Mouse (Mus musculus): Measurements from ENCODE around the gene Nek3. TPM values are rescaled to one million over a fixed set of nuclear protein-coding genes. Genes with fewer than 3 reads are reported as not detected.
"Not testable (repeated sequence)": the region's sequence is repeated elsewhere in the genome, so short reads cannot be mapped to it uniquely, and the experiment has no call there.

Gene Nek3
- polyA plus RNA-seq, 1 experiment = 8.4 TPM

DNA sequence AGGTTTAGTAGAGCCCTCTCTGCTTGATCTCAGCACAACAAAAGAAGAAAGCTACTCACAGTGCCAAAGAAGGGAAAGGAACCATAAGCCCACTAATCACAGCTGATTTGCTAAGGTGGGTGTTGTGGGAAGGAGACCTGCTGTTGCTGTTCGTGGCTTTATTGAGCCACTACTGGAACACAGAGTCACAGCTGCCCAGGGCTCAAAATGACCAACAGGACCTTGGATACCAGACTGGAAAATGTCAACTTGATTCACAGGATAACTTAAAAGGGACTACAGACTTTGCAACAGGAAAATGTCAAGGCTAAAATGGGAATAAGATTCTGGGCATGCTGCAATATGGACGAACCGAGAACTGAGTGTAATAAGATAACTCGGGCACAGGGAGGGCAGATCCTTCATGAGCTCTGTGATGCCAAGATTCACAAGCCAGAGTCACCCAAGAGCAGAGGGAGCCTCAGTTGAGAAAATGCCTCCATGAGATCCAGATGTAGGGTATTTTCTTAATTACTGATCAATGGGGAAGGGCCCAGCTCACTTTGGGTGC lies 24.3 kb downstream of the Nek3 start:
- H3K4me1 ChIP-seq (ENCODE audit: control insufficient read depth, insufficient read depth, low read length) = no peaks in the 10 kb centered on the region
- H3K27me3 ChIP-seq (ENCODE audit: control insufficient read depth, insufficient read depth, low read length, poor library complexity, severe bottlenecking) = no peaks in the 10 kb centered on the region
- TF ChIP-seq CTCF (IDR thresholded peaks at IDR 0.05; ENCODE audit: low read depth, low read length) = no peak
- no peak for TF ChIP-seq EP300 (IDR thresholded peaks at IDR 0.05; ENCODE audit: insufficient read depth, low read depth, low read length)
- TF ChIP-seq POLR2A (IDR thresholded peaks at IDR 0.05; ENCODE audit: insufficient read depth, low read length) = no peak

DNA sequence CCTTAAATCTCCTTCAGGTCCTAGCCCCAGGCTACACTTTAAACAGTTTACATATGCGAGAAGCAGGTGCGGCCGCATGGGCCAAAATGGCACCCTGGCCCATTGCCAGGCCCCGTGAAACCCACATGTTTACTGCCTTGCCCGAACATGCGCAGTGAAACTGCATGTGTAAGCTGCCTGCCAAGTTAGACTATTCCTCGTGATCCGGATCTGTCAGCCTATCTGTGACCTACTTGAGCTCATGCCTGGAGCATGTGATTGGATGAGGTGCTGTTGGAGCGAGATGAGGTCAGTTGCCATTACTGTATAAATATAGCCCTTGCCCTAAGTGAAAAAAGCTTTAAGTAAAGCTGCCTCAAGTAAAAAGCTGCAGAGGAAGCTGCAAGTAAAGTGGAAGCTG lies 29.8 kb downstream of the Nek3 start:
- not testable (repeated sequence) for H3K4me3 ChIP-seq (ENCODE audit: low read depth, low read length)

More for the DNA sequence above, 24.3 kb downstream of the Nek3 start:
- H3K36me3 ChIP-seq (ENCODE audit: control insufficient read depth, insufficient read depth, low read length, poor library complexity, severe bottlenecking) = peaks cover 7% of the 10 kb centered on the region; the same call in 1 of the 2 replicates
- no peak overlapping the region for H3K9ac ChIP-seq (ENCODE audit: low read depth, poor library complexity, severe bottlenecking)
- H3K27ac ChIP-seq (ENCODE audit: insufficient read depth, low read length) = no peak overlapping the region
- H3K4me3 ChIP-seq (ENCODE audit: low read depth, low read length) = no peak overlapping the region
- H3K9me3 ChIP-seq (replicated peaks; ENCODE audit: control insufficient read depth, insufficient read depth, low read length, poor library complexity, severe bottlenecking) = peaks cover 14% of the 10 kb centered on the region

DNA sequence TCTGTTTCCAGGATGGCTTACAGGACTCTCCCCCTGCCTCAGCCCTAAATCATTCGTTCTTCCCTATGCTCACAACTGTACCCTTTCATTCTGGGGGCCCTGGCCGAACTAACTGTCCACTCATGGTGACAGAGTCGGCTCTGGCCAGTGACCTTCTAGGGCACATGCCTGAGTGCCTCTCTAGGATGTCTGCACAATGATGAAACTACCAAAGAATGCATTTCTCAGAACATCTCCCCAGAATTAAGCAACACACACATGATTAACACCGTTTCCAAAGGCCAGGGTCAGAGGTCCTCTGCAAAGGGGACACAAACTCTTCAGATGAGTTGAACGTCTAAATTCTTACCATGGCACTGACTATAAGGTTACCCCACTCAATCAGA lies 31.5 kb downstream of the Nek3 start:
- no peak for TF ChIP-seq POLR2A (IDR thresholded peaks at IDR 0.05; ENCODE audit: insufficient read depth, low read length)
- TF ChIP-seq EP300 (IDR thresholded peaks at IDR 0.05; ENCODE audit: insufficient read depth, low read depth, low read length) = no peak
- no peak for TF ChIP-seq CTCF (IDR thresholded peaks at IDR 0.05; ENCODE audit: low read depth, low read length)
- Histone ChIP-seq H3K36me3 (ENCODE audit: control insufficient read depth, insufficient read depth, low read length, poor library complexity, severe bottlenecking) (no peaks in the 10 kb centered on the region), H3K9me3 (replicated peaks; ENCODE audit: control insufficient read depth, insufficient read depth, low read length, poor library complexity, severe bottlenecking) (0 out of 2 replicates have a peak, but pooled peaks cover 3% of the 10 kb centered on the region), H3K4me3 (ENCODE audit: low read depth, low read length) (no peak overlapping the region), H3K27me3 (ENCODE audit: control insufficient read depth, insufficient read depth, low read length, poor library complexity, severe bottlenecking) (no peaks in the 10 kb centered on the region), H3K4me1 (ENCODE audit: control insufficient read depth, insufficient read depth, low read length) (peaks cover 4% of the 10 kb centered on the region), H3K27ac (ENCODE audit: insufficient read depth, low read length) (no peak overlapping the region), H3K9ac (ENCODE audit: low read depth, poor library complexity, severe bottlenecking) (no peak overlapping the region)

More for the DNA sequence above, 29.8 kb downstream of the Nek3 start:
- H3K9me3 ChIP-seq (replicated peaks; ENCODE audit: control insufficient read depth, insufficient read depth, low read length, poor library complexity, severe bottlenecking) = peaks cover 13% of the 10 kb centered on the region
- H3K36me3 ChIP-seq (ENCODE audit: control insufficient read depth, insufficient read depth, low read length, poor library complexity, severe bottlenecking); H3K27me3 ChIP-seq (ENCODE audit: control insufficient read depth, insufficient read depth, low read length, poor library complexity, severe bottlenecking); H3K9ac ChIP-seq (ENCODE audit: low read depth, poor library complexity, severe bottlenecking); H3K4me1 ChIP-seq (ENCODE audit: control insufficient read depth, insufficient read depth, low read length); H3K27ac ChIP-seq (ENCODE audit: insufficient read depth, low read length): not testable (repeated sequence)

DNA sequence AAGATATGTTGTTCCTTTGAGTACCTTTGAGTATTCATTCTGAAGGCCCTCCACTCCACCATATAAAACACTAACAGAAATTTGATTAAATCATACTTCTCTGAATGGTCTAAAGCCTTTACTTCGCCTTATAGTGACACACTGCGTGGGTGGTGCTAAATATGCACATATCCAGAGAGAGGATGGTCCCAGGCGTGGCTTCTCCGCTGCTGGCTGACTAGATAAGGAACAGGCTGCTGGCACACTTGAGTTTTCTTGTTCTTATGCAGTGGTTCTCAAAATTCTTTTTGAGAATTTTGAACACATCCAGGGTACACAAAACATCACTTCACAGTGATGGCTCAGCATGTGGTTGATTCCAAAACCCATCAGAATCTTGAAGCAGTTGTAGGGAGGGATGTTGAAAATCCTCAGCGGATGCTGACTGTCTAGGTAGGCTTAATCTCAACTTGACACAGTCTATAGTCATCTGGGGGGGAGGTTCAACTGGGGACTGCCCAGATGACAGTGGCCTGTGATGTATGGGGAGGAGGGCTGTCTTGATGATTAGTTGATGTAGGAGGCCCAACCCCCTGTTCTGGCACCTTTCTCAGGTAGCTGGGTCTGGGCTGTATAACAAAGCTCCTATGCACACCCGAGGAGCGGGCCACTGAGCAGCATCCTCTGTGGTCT lies 32.0 kb downstream of the Nek3 start:
- H3K27ac ChIP-seq (ENCODE audit: insufficient read depth, low read length) = no peak overlapping the region
- H3K4me3 ChIP-seq (ENCODE audit: low read depth, low read length) = no peak overlapping the region
- no peak overlapping the region for H3K9ac ChIP-seq (ENCODE audit: low read depth, poor library complexity, severe bottlenecking)

DNA sequence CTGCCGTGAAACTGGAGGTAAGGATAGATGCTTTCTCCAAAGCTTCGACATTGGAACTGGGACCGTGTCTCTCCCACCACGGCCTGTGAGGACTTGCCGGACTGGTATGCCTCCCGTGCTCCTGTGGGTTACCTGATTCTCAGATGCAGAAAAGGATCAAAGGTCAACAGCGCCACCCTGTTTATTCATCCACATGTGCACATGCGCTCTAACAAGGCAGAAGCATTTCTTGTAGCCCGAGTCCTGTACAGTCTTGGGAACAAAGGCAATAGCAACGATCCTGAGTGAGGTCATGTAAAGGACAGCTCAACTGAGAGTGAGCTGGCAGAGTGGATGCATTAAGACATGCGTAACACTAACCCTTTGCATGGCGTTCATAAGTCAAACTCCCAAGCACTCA lies 34.2 kb downstream of the Nek3 start:
- Histone ChIP-seq H3K27ac (ENCODE audit: insufficient read depth, low read length) (no peak overlapping the region), H3K4me1 (ENCODE audit: control insufficient read depth, insufficient read depth, low read length) (peaks cover 4% of the 10 kb centered on the region), H3K9me3 (replicated peaks; ENCODE audit: control insufficient read depth, insufficient read depth, low read length, poor library complexity, severe bottlenecking) (no peaks in the 10 kb centered on the region), H3K36me3 (ENCODE audit: control insufficient read depth, insufficient read depth, low read length, poor library complexity, severe bottlenecking) (no peaks in the 10 kb centered on the region), H3K27me3 (ENCODE audit: control insufficient read depth, insufficient read depth, low read length, poor library complexity, severe bottlenecking) (no peaks in the 10 kb centered on the region), H3K4me3 (ENCODE audit: low read depth, low read length) (no peak overlapping the region), H3K9ac (ENCODE audit: low read depth, poor library complexity, severe bottlenecking) (no peak overlapping the region)
- no peak for TF ChIP-seq POLR2A (IDR thresholded peaks at IDR 0.05; ENCODE audit: insufficient read depth, low read length)
- no peak for TF ChIP-seq EP300 (IDR thresholded peaks at IDR 0.05; ENCODE audit: insufficient read depth, low read depth, low read length)
- no peak for TF ChIP-seq CTCF (IDR thresholded peaks at IDR 0.05; ENCODE audit: low read depth, low read length)

More for the DNA sequence above, 32.0 kb downstream of the Nek3 start:
- Histone ChIP-seq H3K4me1 (ENCODE audit: control insufficient read depth, insufficient read depth, low read length) (peaks cover 4% of the 10 kb centered on the region), H3K27me3 (ENCODE audit: control insufficient read depth, insufficient read depth, low read length, poor library complexity, severe bottlenecking) (no peaks in the 10 kb centered on the region), H3K36me3 (ENCODE audit: control insufficient read depth, insufficient read depth, low read length, poor library complexity, severe bottlenecking) (no peaks in the 10 kb centered on the region), H3K9me3 (replicated peaks; ENCODE audit: control insufficient read depth, insufficient read depth, low read length, poor library complexity, severe bottlenecking) (no peaks in the 10 kb centered on the region)
- TF ChIP-seq EP300 (IDR thresholded peaks at IDR 0.05; ENCODE audit: insufficient read depth, low read depth, low read length) = no peak
- no peak for TF ChIP-seq POLR2A (IDR thresholded peaks at IDR 0.05; ENCODE audit: insufficient read depth, low read length)
- no peak for TF ChIP-seq CTCF (IDR thresholded peaks at IDR 0.05; ENCODE audit: low read depth, low read length)

All from ES-Bruce4 (cell line).